Mouse (Mus musculus) right cerebral cortex, adult 2 months (tissue): ENCODE measurements around the gene Smad3.
A peak's percentile ranks its signal among the peaks of the same experiment; 100 is the strongest.

Source experiments
- DNase-seq, 2 experiments: peaks; one replicate each; pipeline ENCODE4 v3.0.0; 2021 to 2022; ENCODE audit warnings: low spot score in 2 of 2

Smad3 gene

DNA sequence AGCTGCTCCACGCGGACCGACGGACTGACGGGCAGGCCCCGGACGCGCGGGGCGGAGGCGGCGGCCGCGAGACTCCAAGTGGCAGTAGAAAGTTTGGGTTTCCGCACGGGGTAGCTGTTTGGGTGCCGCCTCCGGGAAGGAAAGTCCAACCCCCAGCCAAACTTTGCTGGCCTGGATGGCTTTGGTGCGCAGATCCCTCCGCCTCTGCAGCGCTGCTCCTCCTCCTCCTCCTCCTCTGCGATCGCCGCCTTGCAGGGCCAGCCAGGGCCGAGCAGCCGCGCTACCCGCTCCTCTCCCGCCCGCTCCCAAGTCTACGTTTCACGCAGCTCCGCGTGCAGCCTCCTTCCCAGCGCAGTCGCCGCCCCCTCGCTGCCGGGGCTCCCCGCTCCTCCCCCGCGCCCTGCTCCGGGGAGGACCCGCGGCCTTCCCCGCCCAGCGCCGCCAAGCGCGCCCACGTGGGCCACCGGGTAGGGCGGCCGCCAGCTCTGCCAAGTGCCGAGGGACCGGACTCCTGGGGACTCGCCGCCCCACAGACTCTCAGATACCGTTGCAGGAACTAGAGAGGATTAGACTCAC, at the start of gene Smad3:
TSS of gene Smad3 (minus strand) at position 130 of the 576 bp plus-strand sequence.
- DNase-seq = peak; percentile 85 to 86

DNA sequence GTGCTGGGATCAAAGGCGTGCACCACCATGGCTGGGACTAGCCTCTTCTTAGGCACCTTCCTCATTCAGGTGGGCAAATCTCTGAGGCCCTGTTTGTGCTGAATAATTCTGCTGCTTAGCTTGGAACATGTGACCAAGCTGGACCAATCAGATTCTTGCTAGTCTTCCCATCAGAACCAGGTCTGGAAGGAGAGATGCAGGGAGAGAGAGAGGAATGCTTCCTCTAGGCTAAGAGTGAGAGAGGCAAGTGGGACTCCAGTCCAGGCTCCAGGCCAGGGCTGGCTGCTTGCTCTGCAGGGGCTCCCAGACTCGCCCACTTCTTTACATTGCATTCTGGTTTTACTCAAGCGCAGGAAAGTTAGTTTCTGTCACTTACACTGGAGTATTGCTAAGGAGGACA, 47.1 kb upstream of the Smad3 start:
- DNase-seq = no peak

DNA sequence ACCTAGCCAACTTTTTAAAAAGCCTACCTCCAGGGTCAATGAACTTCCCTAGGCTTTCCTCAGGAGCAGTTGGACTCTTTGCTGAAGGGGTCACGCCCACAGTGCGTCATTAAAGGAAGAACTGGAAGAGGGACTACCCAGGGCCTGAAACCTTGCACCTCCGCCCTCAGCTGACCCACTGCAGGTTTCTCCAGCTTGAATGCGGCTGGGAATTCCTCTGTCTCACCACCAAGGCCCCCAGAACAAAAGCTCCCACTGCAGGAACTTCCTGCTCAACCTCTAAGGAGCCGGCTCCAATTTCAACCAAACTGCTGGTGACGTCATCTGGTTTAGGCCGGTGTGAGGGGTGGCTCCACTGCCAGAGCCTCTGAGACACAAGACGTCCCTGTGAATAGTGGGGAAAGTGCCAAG, 45.4 kb upstream of the Smad3 start:
- DNase-seq = no peak

DNA sequence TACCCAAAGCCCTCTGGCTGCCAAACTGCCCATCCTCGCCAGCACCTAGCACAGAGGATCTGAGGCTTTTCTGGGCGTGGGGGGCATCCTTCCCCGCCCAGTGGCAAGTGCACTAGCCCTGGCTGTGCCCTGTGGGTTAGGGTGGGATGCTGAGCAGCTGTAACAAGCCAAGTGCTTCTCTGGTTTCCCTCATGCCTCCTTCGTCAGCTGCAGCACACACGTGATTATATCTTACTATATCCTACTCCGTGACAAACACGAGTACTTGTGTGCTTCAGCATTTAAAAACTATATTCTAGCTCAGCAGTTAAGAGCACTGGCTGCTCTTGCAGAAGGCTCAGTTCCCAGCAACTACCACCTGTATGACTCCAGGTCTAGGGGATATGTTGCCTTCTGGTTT, 44.7 kb upstream of the Smad3 start:
- DNase-seq = no peak

DNA sequence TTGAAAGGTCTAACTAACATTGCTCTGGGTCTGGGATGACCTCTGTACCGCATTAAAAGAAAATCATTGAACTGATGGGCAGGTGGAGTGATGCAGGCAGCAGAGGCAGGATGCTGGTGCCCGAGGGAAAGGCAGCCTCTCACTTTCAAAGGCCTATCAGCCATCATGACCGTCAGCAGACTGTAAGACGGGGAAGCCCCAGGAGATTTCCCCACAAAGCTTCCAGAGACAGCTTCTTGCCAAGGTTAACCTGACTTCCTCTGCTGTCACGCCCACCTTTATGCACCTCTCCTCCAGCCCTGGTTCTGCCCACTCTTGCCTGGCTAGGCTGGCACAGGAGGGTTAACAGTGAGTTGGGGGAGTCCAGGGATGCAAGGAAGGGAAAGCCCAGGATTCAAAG, 44.3 kb upstream of the Smad3 start:
- no peak for DNase-seq

DNA sequence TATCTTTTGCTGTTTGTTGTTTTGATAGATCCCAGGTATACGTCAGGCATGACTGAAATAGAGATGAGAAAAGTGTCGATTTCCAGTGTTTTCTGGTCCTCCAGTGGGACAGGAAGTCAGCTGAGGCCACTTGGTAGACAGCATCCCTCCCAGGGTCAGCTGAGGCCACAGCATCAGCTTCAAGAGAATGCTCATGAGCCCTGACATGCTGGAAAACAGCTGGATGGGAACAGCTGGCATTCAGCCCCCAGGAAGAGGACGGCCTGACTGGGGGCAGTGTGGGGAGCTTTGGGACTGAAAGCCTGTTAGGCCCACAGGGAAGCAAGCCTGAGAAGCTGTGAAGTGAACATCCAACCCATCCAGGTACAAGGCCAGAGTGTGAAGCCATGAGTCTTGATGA, 38.6 kb upstream of the Smad3 start:
- DNase-seq = no peak

DNA sequence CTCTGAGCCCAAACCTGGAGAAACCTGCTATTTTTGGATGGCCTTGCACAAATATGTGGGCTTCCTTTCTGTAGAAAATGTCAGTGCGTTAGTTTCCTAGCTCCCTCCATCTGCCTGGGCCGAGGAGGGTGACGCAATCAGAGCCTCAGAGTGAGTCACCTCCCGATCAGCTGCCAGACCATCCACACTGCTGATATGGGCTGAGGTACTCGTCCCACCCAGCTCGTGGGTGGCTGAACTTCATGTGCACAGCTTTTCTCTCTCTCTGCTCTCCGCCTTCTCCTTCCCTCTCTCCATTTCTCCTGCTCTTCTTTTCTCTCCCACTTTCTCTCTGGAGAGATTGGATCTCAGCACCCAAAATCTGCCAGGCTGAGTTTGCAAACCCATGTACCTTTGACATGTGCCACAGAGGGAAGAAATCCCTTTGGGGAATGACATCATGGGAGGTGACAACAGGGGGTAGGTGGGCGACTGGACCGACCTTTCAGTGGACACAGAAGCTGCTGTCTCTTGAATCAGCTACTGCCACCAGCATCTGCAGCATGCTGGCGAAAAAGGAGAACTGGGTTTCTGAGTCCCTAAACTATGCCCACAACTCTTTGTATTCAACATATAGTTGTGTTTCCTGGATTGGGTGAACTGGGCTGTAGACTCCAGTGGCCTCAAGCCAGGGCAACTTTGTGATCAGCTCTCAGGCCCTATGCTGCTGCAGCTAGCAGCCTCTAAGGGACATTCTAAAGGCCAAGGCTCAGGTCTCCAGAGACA, 36.1 kb upstream of the Smad3 start:
- peak; percentile 89 to 90 for DNase-seq

DNA sequence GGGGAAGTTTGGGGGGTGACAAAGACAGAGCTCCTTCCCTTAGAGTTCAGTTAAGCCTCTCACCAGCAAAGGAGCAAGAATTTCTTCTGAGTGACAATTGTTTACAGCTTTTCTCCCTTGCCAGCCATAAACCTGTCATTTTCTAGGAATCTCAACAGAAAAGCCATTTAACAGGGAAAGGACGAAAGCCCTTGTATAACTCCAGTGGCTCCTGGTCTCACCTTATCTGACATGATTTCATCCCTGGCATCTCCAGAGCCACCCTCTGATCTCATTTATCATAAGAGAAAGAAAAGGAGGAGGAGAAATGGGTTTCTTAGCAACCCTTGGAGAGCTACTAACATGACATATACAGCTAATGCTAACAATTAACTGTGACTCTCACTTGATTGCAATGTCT, 33.9 kb upstream of the Smad3 start:
- DNase-seq = no peak

DNA sequence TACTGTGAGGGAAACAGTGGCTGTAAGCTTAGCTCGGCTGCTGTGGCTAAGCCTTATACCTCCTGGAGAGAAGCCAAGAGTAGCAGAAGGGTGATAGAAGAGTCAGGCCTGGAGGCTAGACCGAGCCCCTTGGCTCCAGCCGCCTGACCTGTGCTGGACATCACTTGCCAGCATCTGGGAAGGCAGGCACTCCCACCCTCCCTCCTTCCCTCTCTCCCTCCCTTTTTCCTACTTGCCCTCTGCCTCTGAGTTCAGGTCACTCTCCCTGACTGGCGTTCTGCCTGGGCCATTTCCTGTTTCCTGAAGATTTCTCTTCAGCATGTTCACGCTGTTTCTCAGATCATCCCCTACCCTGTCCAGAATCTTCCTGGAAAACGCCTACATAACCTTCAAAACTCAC, 33.5 kb upstream of the Smad3 start:
- DNase-seq = no peak

DNA sequence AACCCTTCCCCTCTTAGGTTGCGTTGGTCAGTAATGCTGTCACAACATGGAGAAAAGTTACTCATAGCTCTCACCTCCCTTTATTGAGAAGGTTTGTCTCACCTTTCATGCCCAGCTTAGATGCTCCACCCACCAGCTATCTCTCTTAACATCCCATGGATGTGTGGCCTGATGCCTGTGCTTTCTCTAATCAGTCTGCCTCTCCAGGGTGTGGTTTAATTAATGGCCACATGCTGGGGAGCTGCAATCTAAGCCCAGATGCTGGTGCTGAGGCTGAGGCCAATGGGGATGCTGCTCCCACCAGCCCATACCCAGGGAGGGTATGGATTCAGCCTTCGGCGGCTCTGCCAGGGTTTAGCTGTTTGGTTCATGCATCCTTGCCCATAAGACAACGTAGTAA, 32.4 kb upstream of the Smad3 start:
- no peak for DNase-seq

DNA sequence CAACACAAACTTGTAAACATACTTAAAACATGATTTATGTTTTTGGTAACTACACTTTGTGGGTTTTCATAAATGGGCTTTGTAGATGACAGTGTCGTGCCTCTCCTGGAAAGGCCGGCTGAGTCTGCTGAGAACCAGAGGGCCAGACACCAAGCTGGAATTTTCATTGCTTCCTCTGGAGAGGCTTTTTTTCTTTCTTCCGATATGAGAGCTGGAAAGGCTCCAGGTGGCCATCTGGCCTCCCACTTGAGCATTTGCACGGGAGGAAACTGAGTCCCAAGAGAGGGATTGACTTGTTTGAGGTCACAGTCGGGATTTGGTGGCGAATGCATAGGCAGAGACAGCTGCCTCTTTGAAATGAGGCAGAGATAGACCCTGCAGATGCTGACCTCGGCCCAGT, 31.6 kb upstream of the Smad3 start:
- DNase-seq = no peak

DNA sequence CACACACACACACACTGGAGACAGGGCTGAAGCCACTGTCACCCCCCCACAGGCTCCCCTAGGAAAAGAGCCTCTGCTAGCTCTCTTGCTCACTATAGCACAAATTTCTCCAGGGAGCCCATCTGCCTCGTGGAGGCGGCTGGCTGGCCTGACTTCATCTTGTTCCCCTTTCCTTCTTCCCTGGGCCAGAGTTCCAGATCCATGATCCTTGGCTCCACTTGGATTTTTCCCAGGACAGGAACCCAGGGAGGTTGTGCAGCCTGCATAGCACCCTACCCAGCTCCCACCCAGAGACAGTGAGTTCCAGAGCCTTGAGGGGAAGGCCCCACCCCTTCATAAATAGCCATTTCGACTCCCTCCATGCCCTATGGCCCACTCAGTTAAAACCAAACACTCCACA, 29.8 kb upstream of the Smad3 start:
- no peak for DNase-seq

DNA sequence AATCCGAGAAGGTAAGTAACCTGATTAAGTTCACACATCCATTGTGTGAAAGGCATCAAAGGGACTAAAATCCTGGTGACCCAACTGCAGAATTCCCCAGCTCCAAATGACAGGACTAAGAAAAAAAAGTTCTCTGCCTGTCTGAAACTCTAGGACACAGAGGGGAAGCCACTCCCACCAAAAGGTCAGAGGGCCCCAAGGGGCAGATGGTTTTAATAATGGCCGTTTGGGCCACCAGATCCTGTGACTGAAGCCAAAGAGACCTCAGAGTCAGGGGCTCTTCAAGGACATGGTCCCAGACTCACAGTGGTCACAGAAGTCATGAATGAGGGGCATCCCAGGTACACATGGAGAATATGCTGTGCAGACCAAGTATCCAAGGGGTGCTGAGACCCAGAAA, 29.3 kb upstream of the Smad3 start:
- DNase-seq = no peak

DNA sequence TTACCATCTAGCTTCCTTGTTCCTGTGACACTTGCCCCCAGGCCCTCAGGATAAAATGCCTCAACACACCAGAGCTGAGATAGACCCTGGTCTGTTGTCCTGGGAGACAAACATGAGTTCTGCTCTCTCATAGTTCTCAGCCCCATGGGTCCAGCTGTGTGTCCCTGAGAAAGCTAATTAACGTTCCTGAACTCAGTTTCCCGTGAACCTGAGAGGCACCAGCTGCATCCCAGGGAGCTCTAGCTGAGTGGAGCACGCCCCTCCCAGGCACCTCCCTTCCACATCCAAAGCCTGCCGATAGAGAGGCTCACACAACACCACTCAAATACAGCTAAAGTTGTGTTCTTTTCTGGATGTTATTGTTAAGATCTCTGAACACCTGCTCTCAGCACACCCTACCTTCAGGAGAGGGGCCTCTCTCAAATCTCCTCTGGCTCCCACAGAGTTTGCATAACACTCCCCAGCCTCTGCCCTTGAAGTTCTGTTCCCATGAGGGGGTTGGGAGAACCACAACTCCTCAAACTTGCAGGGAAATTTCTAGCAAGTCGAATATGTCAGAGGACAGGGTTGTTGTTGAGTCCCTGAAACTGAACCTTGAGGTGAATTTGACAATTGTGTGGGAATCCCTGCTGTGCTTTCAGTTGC, 28.4 kb upstream of the Smad3 start:
- no peak for DNase-seq

DNA sequence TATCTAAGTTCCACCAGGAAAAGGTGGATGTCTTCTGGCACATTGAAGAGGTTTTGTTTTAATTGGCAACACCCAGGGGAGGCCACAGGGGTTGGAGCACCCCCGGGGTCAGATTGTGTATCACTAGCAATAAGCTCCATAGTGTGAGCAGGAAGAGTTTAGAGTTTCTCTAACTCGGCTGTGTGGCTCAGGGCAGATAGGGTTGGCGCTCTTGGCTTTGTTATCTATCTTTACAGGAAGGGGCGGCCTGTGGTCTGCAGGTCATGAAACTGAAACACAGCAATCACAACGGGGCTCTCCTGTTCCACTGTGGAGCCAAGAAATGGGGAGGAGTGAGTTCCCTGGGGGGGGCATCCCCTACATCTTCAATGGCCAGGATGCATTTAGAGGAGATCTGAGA, 27.7 kb upstream of the Smad3 start:
- DNase-seq = no peak

DNA sequence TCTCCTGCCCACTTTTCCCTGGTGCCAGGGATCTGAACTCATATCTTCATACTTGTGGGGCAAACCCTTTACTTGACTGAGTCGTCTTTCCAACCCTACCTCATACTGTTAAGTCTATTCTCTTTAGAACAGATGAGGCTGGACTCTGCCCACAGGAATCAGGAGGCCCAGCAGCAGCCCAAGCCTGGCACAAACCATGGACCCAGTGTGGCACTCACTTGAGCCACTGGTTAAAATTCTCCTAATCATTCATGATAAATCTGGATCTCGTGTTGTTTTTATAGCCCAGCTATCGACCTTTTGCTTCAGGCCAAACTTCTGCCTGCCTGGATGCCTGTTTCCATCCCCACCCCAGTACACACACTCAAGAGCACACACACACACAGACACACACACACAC, 26.8 kb upstream of the Smad3 start:
- no peak for DNase-seq

DNA sequence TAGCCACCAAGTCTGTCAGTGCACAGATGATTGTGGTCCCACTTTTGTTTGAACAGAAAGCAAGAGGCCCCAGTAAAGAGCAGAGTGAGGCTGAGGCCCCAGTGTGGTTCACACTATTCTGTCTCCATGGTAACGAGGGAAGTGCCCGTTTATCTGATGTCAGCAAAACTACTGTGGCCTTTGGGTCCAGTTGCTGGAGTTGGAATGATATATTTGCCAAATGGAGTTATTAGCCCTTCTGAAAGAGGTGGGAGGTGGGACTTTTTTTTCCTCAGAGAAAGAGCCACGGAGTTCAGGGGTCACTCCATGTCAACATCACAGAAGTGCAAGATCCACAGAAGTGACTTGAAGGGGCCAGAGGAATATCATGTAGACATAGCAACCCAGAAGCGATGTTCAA, 24.9 kb upstream of the Smad3 start:
- no peak for DNase-seq

DNA sequence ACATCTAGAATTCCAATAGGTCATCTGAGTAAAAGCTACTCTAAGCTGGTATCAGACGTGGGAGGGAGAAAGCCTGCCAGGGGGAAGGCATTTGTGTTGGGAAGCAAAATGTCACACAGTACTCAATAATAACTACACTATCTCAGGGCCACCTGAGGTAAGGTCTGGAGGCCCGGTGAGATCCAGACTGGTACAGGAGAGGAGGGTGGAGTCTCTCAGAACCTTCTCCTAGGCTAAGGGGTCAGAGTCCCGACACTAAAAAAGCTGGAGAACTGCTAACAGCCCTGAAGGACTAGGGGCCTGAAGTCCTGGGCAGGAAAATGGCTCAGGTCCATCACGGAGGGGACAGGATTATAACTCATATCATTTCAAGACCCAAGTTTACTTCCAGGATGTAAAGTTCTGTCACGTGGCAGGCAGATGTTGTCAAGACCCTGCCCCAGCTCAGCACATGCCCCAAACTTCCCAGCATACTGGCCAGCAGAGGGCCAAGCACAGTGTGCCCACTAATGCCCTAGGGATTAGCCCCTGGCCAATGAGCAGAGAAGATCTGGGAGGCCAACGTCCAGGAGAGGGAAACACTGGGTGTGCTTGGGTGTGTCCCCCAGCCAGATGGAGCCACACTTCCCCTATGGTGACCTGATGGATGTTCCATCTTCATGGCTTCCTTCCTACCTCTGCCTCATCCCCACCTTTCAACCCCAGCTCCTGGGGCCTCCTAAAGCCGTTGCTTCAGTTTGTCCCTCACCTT, 24.1 kb upstream of the Smad3 start:
- DNase-seq = no peak

DNA sequence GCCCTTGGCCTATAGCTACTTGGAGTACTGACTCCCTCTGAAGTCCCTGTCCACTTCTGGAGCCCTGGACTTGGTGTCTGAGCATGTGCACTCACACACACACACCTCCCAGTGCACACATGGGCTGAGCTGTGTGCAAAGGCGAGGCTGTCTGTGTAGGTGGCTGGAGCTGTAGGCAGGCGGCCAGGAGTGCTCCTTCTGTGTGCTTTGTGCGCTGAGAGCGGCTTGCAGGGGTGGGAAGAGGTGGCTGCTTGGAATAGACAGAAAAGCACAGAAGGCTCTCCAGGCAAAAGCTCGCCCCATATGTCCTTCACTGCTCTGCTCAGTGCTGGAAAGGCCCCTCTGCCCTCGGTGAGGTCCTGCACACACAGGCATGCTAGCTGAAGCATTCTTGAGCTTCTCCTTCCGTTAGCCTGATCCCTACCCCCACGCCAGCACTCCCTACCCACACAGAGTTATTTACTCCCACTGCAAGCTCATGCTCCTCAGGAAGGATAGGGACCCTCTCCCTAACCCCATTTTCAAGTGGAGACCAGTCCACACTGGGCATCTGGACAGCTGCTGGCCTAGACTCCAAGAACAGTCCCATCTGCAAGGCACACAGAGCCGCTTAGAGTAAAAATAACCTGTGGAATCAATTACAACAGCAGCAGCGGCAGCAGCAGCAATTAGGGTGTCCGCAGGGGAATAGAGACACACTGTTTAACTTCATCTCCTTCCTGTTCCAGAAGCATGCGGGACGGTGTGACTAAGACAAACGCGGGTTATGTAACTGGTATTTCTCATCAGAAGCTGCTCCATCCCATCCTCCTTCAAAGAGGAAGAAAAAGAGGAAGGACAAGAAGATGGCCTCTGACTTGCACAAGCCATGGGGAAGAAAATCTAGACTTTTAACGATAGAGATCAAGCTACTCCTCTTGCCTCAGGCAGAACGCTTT, 22.4 kb upstream of the Smad3 start:
- peak; percentile 88 to 90 for DNase-seq

DNA sequence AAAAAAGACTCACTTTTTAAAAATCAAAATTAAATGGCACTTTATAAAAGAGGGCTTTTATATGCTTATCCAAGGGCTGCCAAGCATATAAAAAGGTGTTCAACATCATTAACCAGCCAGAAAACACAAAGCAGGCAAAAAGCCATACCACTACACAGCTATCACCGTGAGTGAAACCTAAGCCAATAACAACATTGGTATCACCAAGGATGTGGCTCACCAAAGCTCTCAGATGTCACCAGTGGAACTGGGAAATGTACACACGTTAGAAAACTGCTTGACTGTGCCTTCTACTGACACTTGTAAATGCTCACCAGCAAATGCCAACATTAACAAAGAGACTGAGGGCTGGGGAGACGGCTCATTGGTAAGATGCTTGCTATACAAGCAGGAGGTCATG, 18.9 kb upstream of the Smad3 start:
- DNase-seq = no peak

DNA sequence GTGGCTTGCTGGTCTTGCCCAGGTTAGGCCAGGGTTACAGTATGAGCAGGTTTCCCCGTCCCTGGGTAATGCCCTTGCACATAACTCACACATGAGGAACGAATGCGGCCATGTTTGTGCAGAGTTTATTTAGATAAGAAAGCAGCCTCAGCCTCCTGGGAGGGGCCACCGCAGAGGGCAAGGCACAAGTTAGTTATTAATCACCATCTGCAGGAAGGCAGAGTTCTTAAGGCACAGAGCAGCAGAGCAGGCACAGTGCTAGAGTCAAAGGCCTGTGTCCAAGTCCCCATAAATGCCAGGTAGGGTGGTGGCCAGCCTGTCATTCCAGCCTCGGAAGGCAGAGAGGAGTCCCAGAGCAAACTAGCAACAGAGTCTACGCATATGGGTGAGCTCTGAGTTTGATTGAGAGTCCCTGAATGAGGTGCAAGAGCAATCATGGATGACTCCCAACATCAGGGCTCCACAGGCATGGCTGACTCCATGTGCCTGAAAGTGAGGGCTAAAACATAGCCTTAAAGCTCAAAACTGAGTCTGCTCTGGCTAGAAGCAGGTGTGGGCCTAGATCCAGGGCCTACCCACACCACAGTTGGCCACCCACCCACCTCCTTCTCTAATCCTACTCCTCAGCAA, 17.2 kb upstream of the Smad3 start:
- no peak for DNase-seq
